In genomic region chr1:171635696-171636095, GRCm38 (mm10) we compare ENCODE assay signal across 20 mouse cellular contexts. TPM values are rescaled to one million over a fixed set of nuclear protein-coding genes. Genes with fewer than 3 reads are reported as not detected.
"Had no signal": no experiment of that assay in that cellular context is flagged by ENCODE, and none has a peak within 500 bp of the region (broad histone marks: within the 10 kb centered on the region; RNA-seq: fewer than 3 reads in every experiment).

No protein-coding gene starts in this region.

- H3K9ac ChIP-seq: lung, embryonic 14.5 days; midbrain, embryonic 12.5 days; neural tube, embryonic 13.5 days; neural tube, embryonic 15.5 days had no signal

- H3K9me3 ChIP-seq: midbrain, embryonic 10.5 days; midbrain, embryonic 12.5 days; neural tube, embryonic 13.5 days; neural tube, embryonic 15.5 days had no signal

- H3K36me3 ChIP-seq: midbrain, embryonic 10.5 days; midbrain, embryonic 12.5 days; neural tube, embryonic 13.5 days; neural tube, embryonic 15.5 days had no signal

- DNase-seq: lung, embryonic 14.5 days; lung, postnatal 10 days; lung, postnatal 4 days; midbrain, embryonic 14.5 days; retina, postnatal 1 day; right cerebral cortex, adult 18-20 months; right cerebral cortex, postnatal 25 days; right cerebral cortex, postnatal 4 days; spleen, adult 18-20 months; thymus, adult 18-20 months; thymus, postnatal 14 days; thymus, postnatal 36 days had no signal

- H3K4me3 ChIP-seq: midbrain, embryonic 10.5 days; midbrain, embryonic 12.5 days; myocyte; neural tube, embryonic 13.5 days; neural tube, embryonic 15.5 days had no signal

- H3K4me1 ChIP-seq: midbrain, embryonic 10.5 days; midbrain, embryonic 12.5 days; neural tube, embryonic 13.5 days; neural tube, embryonic 15.5 days had no signal

- H3K27ac ChIP-seq: midbrain, embryonic 10.5 days; midbrain, embryonic 12.5 days; neural tube, embryonic 13.5 days; neural tube, embryonic 15.5 days had no signal

- ATAC-seq: midbrain, embryonic 16.5 days had no signal

- H3K27me3 ChIP-seq: midbrain, embryonic 12.5 days; neural tube, embryonic 13.5 days; neural tube, embryonic 15.5 days had no signal

- H3K4me2 ChIP-seq: lung, embryonic 14.5 days; midbrain, embryonic 12.5 days; neural tube, embryonic 13.5 days; neural tube, embryonic 15.5 days had no signal

RNA-seq across cellular contexts. Expression of gene Slamf7, which starts 17.1 kb away (rescaled TPM):
- polyA plus RNA-seq: lung, embryonic 14.5 days; midbrain, embryonic 10.5 days; midbrain, embryonic 12.5 days; midbrain, embryonic 16.5 days; myocyte; neural tube, embryonic 11.5 days; neural tube, embryonic 13.5 days had no signal

RNA-seq across cellular contexts. Expression of gene Ly9, which starts 28.5 kb away (rescaled TPM):
- polyA plus RNA-seq: midbrain, embryonic 10.5 days; midbrain, embryonic 12.5 days; midbrain, embryonic 14.5 days; myocyte; neural tube, embryonic 11.5 days; stomach, embryonic 14.5 days had no signal

RNA-seq across cellular contexts. Expression of gene Cd48, which starts 46.1 kb away (rescaled TPM):
- polyA plus RNA-seq: myocyte had no signal
